Mouse (Mus musculus): ENCODE measurements at regions not wholly inside any gene's neighbourhood (a gene's known extent, or its start where the extent isn't known, plus 50 kb on each side); places are given as distances from the start of the nearest gene placed in this dataset.

- TF ChIP-seq POLR2AphosphoS5 (IDR thresholded peaks at IDR 0.05; ENCODE audit: insufficient replicate concordance, low read depth, low read length), result no peak
- no peak for TF ChIP-seq GATA1 (IDR thresholded peaks at IDR 0.05; ENCODE audit: borderline replicate concordance, low read length)
- no peak for TF ChIP-seq CTCF (IDR thresholded peaks at IDR 0.05; ENCODE audit: low read depth, low read length)
- TF ChIP-seq GATA2 (IDR thresholded peaks at IDR 0.05; ENCODE audit: borderline replicate concordance, low read depth, low read length), result no peak
- no peak for TF ChIP-seq TAL1 (conservative IDR thresholded peaks at IDR 0.05; ENCODE audit: low read depth, low read length)
- H3K4me1 ChIP-seq (ENCODE audit: insufficient read depth, low read depth, low read length), result no peaks in the 10 kb centered on the region
- no peak overlapping the region for H3K4me3 ChIP-seq (ENCODE audit: low read depth, low read length)
- H3K27me3 ChIP-seq (ENCODE audit: insufficient read depth, low read length), result no peaks in the 10 kb centered on the region; the same call in 1 of the 2 replicates
- ATAC-seq (ENCODE audit: extremely low read depth, insufficient number of reproducible peaks, low FRiP score, poor library complexity, severe bottlenecking) (no peak), DNase-seq (ENCODE audit: low spot score) (no peak)
- no peaks in the 10 kb centered on the region for H3K36me3 ChIP-seq (replicated peaks)
- peaks cover 9% of the 10 kb centered on the region for H3K9me3 ChIP-seq (replicated peaks)
These were observed 61.9 kb upstream of the Gm14444 start for GRCm38 (mm10) chr2:174948106-174948505.

Data from G1E (cell line).